Mouse (Mus musculus) testis, adult 2 months (tissue): Measurements from ENCODE around the gene Reep3. TPM values are rescaled to one million over a fixed set of nuclear protein-coding genes. Genes with fewer than 3 reads are reported as not detected.

Experiments
- H3K27ac ChIP-seq: fragments of 200-500 bp; 2 replicates; pipeline ENCODE4 v1.5.1; 2012; ENCODE audit warnings: low read depth, low read length; ENCODE audit not compliant: control insufficient read depth, insufficient read depth
- H3K27me3 ChIP-seq: fragments of 200-500 bp; 2 replicates; pipeline ENCODE4 v1.6.1; 2012; ENCODE audit warnings: mild to moderate bottlenecking, low read length, moderate library complexity; ENCODE audit not compliant: control insufficient read depth, insufficient read depth
- H3K36me3 ChIP-seq: fragments of 200-500 bp; 2 replicates; pipeline ENCODE4 v1.6.1; 2012; ENCODE audit warnings: mild to moderate bottlenecking, low read length; ENCODE audit not compliant: control insufficient read depth, insufficient read depth
- H3K4me1 ChIP-seq: fragments of 200-500 bp; 2 replicates; pipeline ENCODE4 v1.6.1; 2012; ENCODE audit warnings: low read length; ENCODE audit not compliant: control insufficient read depth, insufficient read depth
- H3K4me3 ChIP-seq: fragments of 200-500 bp; 2 replicates; pipeline ENCODE4 v1.5.1; 2012; ENCODE audit warnings: low read depth, mild to moderate bottlenecking, low read length, moderate library complexity, mixed read lengths; ENCODE audit not compliant: control insufficient read depth
- CTCF ChIP-seq: fragments of 200-500 bp; IDR thresholded peaks from 2 replicates; pipeline ENCODE4 v1.5.1; 2012; ENCODE audit warnings: low read depth, mild to moderate bottlenecking, inconsistent platforms, low read length, moderate library complexity; ENCODE audit not compliant: control insufficient read depth, insufficient read depth, insufficient replicate concordance
- POLR2A ChIP-seq: fragments of 200-500 bp; IDR thresholded peaks from 2 replicates; pipeline ENCODE4 v1.6.1; 2012; ENCODE audit warnings: low read depth, mild to moderate bottlenecking, inconsistent platforms, low read length, moderate library complexity; ENCODE audit not compliant: control insufficient read depth
- polyA plus RNA-seq: library from polyadenylated mRNA; depleted of rRNA; stranded (reverse); fragments of >200 nt; gene quantifications from 2 replicates; pipeline ENCODE4 v1.2.3, GENCODE M21; 2012

Reep3 gene
- polyA plus RNA-seq, 1 experiment, result 2.3 TPM

DNA sequence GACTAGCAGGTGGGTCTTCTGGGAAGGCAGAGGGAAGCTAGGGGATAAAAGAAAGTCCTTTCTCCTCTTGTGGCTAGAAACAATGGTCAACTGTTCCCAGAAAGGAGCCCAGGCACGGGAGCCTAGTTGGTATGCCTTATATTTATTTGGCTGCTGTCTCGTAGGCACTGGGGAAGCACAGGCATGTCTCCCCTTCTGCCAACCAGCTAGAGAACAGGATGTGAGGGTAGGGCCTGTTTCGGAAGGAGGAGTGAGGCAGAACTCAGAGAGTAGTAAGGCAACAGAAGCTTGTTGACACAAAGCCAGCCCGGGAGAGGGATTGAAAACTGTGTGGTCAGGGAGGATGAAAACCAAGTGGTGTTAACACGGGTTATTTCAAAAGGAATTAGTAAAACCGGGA, 101.6 kb downstream of the Reep3 start:
- no peak for TF ChIP-seq CTCF
- no peak for TF ChIP-seq POLR2A
- Histone ChIP-seq H3K4me1 (peaks cover 2% of the 10 kb centered on the region; the same call in 1 of the 2 replicates), H3K27ac (peak overlapping the region; percentile 16; the same call in 1 of the 2 replicates), H3K36me3 (no peaks in the 10 kb centered on the region), H3K4me3 (no peak overlapping the region), H3K27me3 (no peaks in the 10 kb centered on the region)

DNA sequence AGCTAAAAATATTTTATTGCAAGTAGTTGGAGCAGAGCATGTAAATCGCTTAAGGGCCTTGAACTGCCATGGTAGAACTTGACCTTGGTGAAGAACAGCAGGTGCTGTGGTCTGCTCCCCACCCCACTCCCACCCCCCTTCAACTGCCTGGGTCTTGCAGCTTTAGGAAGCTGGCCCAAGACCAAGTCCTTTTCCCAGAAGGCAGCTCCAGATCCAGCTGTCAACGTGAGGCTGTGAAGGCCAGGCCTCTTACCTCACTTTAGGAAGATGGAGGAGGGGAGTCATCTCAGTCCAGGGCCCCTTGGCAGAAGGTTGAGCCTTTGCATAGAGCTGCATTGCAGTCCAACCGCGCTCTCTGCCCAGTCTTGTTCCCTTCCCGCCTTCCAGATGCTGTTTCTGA, 102.3 kb downstream of the Reep3 start:
- no peaks in the 10 kb centered on the region for H3K36me3 ChIP-seq
- H3K4me1 ChIP-seq, result peaks cover 2% of the 10 kb centered on the region; the same call in 1 of the 2 replicates
- no peak overlapping the region for H3K4me3 ChIP-seq
- H3K27ac ChIP-seq, result no peak overlapping the region
- TF ChIP-seq CTCF, result no peak
- no peak for TF ChIP-seq POLR2A
- no peaks in the 10 kb centered on the region for H3K27me3 ChIP-seq

DNA sequence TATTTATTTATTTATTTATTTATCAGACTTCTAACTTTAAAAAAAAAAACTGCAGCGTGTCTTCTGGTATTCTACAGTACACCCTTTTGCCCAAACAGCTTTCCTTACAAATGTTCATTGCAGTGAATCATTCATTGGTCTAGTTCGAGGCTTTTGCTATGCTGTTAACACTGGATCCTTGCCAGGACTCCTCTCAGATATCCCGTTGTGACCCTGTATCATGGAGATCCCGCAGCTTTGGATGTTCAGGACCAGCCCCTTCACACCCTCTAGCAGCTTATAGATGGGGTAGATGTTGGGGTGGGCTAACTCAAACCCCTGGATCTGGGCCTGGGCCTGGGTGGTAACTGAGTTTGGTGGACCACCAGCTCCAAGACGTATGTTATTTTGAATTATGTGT, 104.2 kb downstream of the Reep3 start:
- TF ChIP-seq CTCF (no peak), POLR2A (no peak)
- peaks cover 2% of the 10 kb centered on the region; the same call in 1 of the 2 replicates for H3K4me1 ChIP-seq
- no peak overlapping the region for H3K27ac ChIP-seq

DNA sequence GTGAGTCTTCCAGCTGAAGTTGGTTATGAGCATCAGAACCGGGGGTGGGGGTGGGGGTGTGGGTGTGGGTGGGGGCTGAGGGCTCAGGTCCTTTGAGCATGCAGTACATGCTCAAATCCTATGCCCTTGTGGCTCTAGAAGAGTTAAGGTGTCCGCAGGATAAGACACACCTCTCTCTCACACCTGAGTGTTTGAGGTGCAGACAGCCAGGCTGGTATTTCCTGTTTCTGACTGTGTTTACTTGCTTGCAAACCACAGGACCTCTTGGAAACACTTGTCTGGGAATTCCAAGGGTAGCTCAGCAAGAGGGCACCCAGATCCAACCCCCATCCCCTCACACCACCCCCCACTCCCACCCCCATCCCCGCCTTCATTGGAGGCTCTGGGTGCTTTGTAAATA, 106.2 kb downstream of the Reep3 start:
- peaks cover 2% of the 10 kb centered on the region; the same call in 1 of the 2 replicates for H3K4me1 ChIP-seq
- no peak overlapping the region for H3K27ac ChIP-seq
- no peak for TF ChIP-seq POLR2A
- TF ChIP-seq CTCF, result no peak
- no peak overlapping the region for H3K4me3 ChIP-seq
- no peaks in the 10 kb centered on the region for H3K36me3 ChIP-seq
- no peaks in the 10 kb centered on the region for H3K27me3 ChIP-seq

More for the DNA sequence above, 104.2 kb downstream of the Reep3 start:
- no peaks in the 10 kb centered on the region for H3K36me3 ChIP-seq
- no peak overlapping the region for H3K4me3 ChIP-seq
- no peaks in the 10 kb centered on the region for H3K27me3 ChIP-seq

DNA sequence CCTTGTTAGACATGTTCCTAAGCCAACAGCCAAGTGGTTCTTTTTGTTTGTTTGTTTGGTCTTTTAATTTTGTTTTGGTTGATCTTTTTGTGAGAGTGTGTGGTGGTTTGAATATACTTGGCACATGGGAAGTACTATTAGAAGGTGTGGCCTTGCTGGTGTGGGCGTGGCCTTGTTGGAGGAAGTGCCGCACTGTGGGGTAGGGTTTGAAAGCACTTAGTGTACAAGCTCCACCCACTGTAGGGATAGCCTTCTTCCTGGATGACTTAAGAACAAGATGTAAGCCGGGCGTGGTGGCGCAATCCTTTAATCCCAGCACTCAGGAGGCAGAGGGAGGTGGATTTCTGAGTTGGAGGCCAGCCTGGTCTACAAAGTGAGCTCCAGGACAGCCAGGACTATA, 113.7 kb downstream of the Reep3 start:
- Histone ChIP-seq H3K27me3 (no peaks in the 10 kb centered on the region), H3K4me1 (no peaks in the 10 kb centered on the region), H3K4me3 (no peak overlapping the region), H3K27ac (no peak overlapping the region), H3K36me3 (no peaks in the 10 kb centered on the region)
- TF ChIP-seq CTCF (no peak), POLR2A (no peak)

DNA sequence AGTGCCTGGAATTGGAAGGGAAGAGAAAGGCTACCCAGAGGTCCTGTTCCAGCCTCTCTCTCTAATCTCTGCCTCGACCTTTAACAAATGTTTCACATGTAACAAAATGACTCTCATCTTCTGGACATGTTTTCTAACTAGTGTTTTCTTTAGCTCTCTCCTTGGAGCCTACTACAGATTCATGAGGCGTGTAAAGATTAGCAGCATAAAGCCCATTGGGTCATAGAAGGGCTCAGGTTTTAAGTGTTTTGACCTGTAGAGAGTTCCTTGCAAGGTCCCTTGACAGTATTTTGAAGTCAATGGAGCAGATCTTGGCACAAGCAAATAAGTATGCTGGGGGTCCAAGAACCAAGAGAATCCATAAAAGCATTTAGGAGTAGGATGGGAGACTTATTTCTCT, 118.5 kb downstream of the Reep3 start:
- no peaks in the 10 kb centered on the region for H3K36me3 ChIP-seq
- no peak overlapping the region for H3K27ac ChIP-seq
- H3K4me3 ChIP-seq, result no peak overlapping the region
- TF ChIP-seq POLR2A (no peak), CTCF (no peak)
- peaks cover 2% of the 10 kb centered on the region; the same call in 1 of the 2 replicates for H3K4me1 ChIP-seq
- H3K27me3 ChIP-seq, result no peaks in the 10 kb centered on the region

DNA sequence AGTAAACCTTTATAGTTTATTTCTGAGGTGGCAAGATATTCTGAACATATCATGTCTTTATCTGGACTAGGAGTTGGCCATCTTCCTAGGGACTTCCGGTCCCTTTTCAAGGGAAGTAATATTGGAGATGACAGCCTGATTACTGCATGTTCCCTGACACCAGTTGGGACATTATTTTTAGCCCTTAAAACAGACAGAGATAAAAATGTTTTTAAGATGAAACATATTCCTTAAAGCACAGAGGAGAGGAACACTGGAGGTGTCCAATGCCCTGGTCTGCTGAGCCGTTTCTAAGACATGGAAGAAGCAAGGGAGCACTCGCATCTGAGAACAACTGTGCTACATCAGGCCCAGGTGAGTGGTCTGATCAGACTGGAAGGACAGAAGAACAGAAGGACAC, 119.7 kb downstream of the Reep3 start:
- no peaks in the 10 kb centered on the region for H3K36me3 ChIP-seq
- TF ChIP-seq CTCF, result no peak
- no peak for TF ChIP-seq POLR2A
- H3K27me3 ChIP-seq, result no peaks in the 10 kb centered on the region
- no peak overlapping the region for H3K27ac ChIP-seq
- no peak overlapping the region for H3K4me3 ChIP-seq
- peaks cover 2% of the 10 kb centered on the region; the same call in 1 of the 2 replicates for H3K4me1 ChIP-seq

DNA sequence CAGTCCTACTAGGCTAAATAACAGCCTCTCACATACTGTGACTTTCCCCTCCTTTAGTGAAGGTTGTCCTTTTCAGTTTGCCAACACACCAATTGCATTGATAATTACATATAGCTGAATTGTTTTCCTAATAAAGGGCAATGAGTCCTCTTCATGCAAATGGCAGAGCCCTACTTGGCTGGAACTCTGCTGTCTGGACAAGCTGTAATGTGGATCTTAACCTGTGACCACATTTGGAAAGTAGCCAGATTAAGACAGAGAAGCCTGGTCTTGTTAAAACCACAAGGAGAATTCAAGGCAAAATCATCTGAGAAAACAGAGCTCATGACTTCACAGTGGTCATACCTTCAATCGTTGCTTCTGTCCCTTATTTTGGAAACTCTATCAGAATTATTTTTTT, 121.3 kb downstream of the Reep3 start:
- Histone ChIP-seq H3K27me3 (no peaks in the 10 kb centered on the region), H3K27ac (no peak overlapping the region), H3K4me1 (peaks cover 4% of the 10 kb centered on the region), H3K36me3 (no peaks in the 10 kb centered on the region), H3K4me3 (no peak overlapping the region)
- TF ChIP-seq CTCF (no peak), POLR2A (no peak)
